Mouse (Mus musculus): ENCODE data around the gene Fam3b.

DNA sequence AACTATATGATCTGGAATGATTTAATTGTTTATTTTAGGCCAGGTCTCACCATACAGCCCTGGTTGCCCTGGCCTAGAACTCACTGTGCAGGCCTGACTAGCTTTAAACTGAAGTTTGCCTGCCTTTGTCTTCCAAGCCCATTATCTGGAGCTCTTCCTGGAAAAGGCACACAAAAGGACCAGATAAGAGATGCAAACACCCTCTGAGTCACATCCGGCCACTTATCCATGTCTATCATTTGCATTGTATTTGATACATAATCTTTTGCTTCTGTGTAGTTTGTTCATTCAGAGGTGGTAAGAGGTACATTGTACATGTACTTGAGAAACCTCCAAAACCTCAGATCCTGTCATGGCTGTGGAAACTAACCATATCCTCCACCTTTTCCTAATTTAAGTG lies 91.0 kb downstream of the Fam3b start:
- TF ChIP-seq CEBPB (IDR thresholded peaks at IDR 0.05; ENCODE audit: insufficient read depth, poor library complexity, severe bottlenecking) (no peak), MAX (IDR thresholded peaks at IDR 0.05; ENCODE audit: low read depth) (no peak), MYOD1 (IDR thresholded peaks at IDR 0.05; ENCODE audit: control insufficient read depth in 1 of 3, insufficient read length in 2 of 3, low read depth in 2 of 3) (no peak), TCF12 (IDR thresholded peaks at IDR 0.05; ENCODE audit: insufficient read depth, poor library complexity, severe bottlenecking) (no peak), POLR2A (IDR thresholded peaks at IDR 0.05; ENCODE audit: insufficient read length, low read depth) (no peak), USF1 (IDR thresholded peaks at IDR 0.05; ENCODE audit: low read depth) (no peak), E2F4 (IDR thresholded peaks at IDR 0.05; ENCODE audit: insufficient read depth) (no peak), TCF3 (IDR thresholded peaks at IDR 0.05; ENCODE audit: insufficient read length, low read depth) (no peak), POLR2AphosphoS2 (IDR thresholded peaks at IDR 0.05; ENCODE audit: insufficient read length, low read depth) (no peak), MYOG (IDR thresholded peaks at IDR 0.05; ENCODE audit: control insufficient read depth in 1 of 3, insufficient read depth in 1 of 3, insufficient read length in 2 of 3, low read depth in 2 of 3) (no peak)

Measured in myocyte (in vitro differentiated cells).